In genomic region chr14:62721625-62722024, GRCm38 (mm10) we compare ENCODE assay signal across 25 mouse cellular contexts. TPM values are rescaled to one million over a fixed set of nuclear protein-coding genes. Genes with fewer than 3 reads are reported as not detected.
A peak's percentile ranks its signal among the peaks of the same experiment; 100 is the strongest.
DNase-seq lines count a peak whose midpoint lies in the region; ATAC-seq and TF ChIP-seq lines count a peak whose summit lies in the region.
"Had no signal": no experiment of that assay in that cellular context is flagged by ENCODE, and none has a peak within 500 bp of the region (broad histone marks: within the 10 kb centered on the region; RNA-seq: fewer than 3 reads in every experiment).

No protein-coding gene starts in this region.

- ATAC-seq in forebrain, postnatal 0 days, result no peak
- ATAC-seq in forebrain, embryonic 12.5 days (ENCODE audit: low FRiP score), result no peak
- no peak for ATAC-seq in heart, embryonic 16.5 days (replicated peaks; ENCODE audit: extremely low read depth, insufficient read depth, low FRiP score)
- ATAC-seq: CD4-positive, CD25-positive, alpha-beta regulatory T cell, adult 4 months; intestine, embryonic 16.5 days had no signal

- H3K4me2 ChIP-seq in forebrain, postnatal 0 days (ENCODE audit: low read depth), result no peak overlapping the region
- no peak overlapping the region for H3K4me2 ChIP-seq in forebrain, embryonic 12.5 days
- H3K4me2 ChIP-seq in heart, embryonic 16.5 days (ENCODE audit: low read depth, low read length), result no peak overlapping the region
- H3K4me2 ChIP-seq: heart, embryonic 15.5 days; hindbrain, embryonic 15.5 days had no signal

- no peak overlapping the region for H3K9ac ChIP-seq in forebrain, postnatal 0 days
- no peak overlapping the region for H3K9ac ChIP-seq in forebrain, embryonic 12.5 days
- H3K9ac ChIP-seq in heart, embryonic 16.5 days (ENCODE audit: low read length), result no peak overlapping the region
- H3K9ac ChIP-seq: heart, embryonic 15.5 days; hindbrain, embryonic 15.5 days had no signal

- no peaks in the 10 kb centered on the region; the same call in 1 of the 2 replicates for H3K4me1 ChIP-seq in forebrain, postnatal 0 days (ENCODE audit: insufficient read depth)
- H3K4me1 ChIP-seq in forebrain, embryonic 12.5 days, result no peaks in the 10 kb centered on the region
- H3K4me1 ChIP-seq in heart, embryonic 16.5 days (ENCODE audit: control insufficient read depth, insufficient read depth, low read length), result peaks cover 2% of the 10 kb centered on the region
- H3K4me1 ChIP-seq: embryonic facial prominence, embryonic 10.5 days; hindbrain, embryonic 15.5 days had no signal

- peak; percentile 26 for DNase-seq in cerebellum, adult 9-10 months
- no peak for DNase-seq in cerebellum, postnatal 14 days
- DNase-seq in forebrain, postnatal 0 days, result no peak
- no peak for DNase-seq in heart, postnatal 4 days
- peak; percentile 34 for DNase-seq in telencephalon, adult 2 months (ENCODE audit: low read depth, low spot score)
- DNase-seq: adrenal gland, adult 8-10 months; adrenal gland, postnatal 36 days; B cell, adult 2 months; cerebellum, adult 11-12 months; cerebellum, adult 9-11 months; gastrocnemius, postnatal 14 days; heart, adult 2 months; kidney, adult 2 months had no signal

- WGBS in forebrain, postnatal 0 days, result 70% methylated on average over 1 of the region's 1 CpGs
- 97% methylated on average over 1 of the region's 1 CpGs for WGBS in forebrain, embryonic 12.5 days
- 71% methylated on average over 1 of the region's 1 CpGs for WGBS in heart, embryonic 16.5 days

- H3K36me3 ChIP-seq in forebrain, postnatal 0 days (ENCODE audit: insufficient read depth), result no peaks in the 10 kb centered on the region
- no peaks in the 10 kb centered on the region for H3K36me3 ChIP-seq in forebrain, embryonic 12.5 days (replicated peaks)
- H3K36me3 ChIP-seq in heart, embryonic 16.5 days (ENCODE audit: control insufficient read depth, insufficient read depth), result no peaks in the 10 kb centered on the region; the same call in 1 of the 2 replicates
- H3K36me3 ChIP-seq: heart, embryonic 15.5 days; hindbrain, embryonic 15.5 days had no signal

- no peaks in the 10 kb centered on the region for H3K9me3 ChIP-seq in forebrain, postnatal 0 days (ENCODE audit: low read length)
- H3K9me3 ChIP-seq in forebrain, embryonic 12.5 days, result no peaks in the 10 kb centered on the region
- H3K9me3 ChIP-seq in heart, embryonic 16.5 days (replicated peaks; ENCODE audit: control insufficient read depth, low read length), result no peaks in the 10 kb centered on the region
- H3K9me3 ChIP-seq: embryonic facial prominence, embryonic 10.5 days; G1E; heart, embryonic 15.5 days; hindbrain, embryonic 15.5 days had no signal

- no peak for TF ChIP-seq CTCF in forebrain, postnatal 0 days (IDR thresholded peaks at IDR 0.05; ENCODE audit: low read depth)

- peak overlapping the region; percentile 51; the same call in 1 of the 2 replicates for H3K27ac ChIP-seq in forebrain, postnatal 0 days (ENCODE audit: low read depth, low read length)
- H3K27ac ChIP-seq in forebrain, embryonic 12.5 days, result no peak overlapping the region
- peak overlapping the region; percentile 39; the same call in 1 of the 2 replicates for H3K27ac ChIP-seq in heart, embryonic 16.5 days (ENCODE audit: low read length)
- H3K27ac ChIP-seq: embryonic facial prominence, embryonic 10.5 days; heart, adult 2 months; heart, embryonic 15.5 days; hindbrain, embryonic 15.5 days had no signal

- no peak overlapping the region for H3K4me3 ChIP-seq in forebrain, postnatal 0 days (ENCODE audit: low read depth, low read length)
- no peak overlapping the region for H3K4me3 ChIP-seq in forebrain, embryonic 12.5 days (replicated peaks)
- no peak overlapping the region for H3K4me3 ChIP-seq in heart, embryonic 16.5 days (ENCODE audit: low read length)
- H3K4me3 ChIP-seq: embryonic facial prominence, embryonic 10.5 days; heart, adult 2 months; heart, embryonic 15.5 days; hindbrain, embryonic 15.5 days had no signal

- H3K27me3 ChIP-seq in forebrain, postnatal 0 days (ENCODE audit: insufficient read depth, low read length), result no peaks in the 10 kb centered on the region
- H3K27me3 ChIP-seq in forebrain, embryonic 12.5 days, result no peaks in the 10 kb centered on the region
- H3K27me3 ChIP-seq in heart, embryonic 16.5 days (ENCODE audit: control insufficient read depth, insufficient read depth, low read length), result no peaks in the 10 kb centered on the region
- H3K27me3 ChIP-seq: heart, embryonic 15.5 days; hindbrain, embryonic 15.5 days had no signal

RNA-seq across cellular contexts. Expression of gene Ints6, which starts 39.3 kb away (rescaled TPM):
- total RNA-seq in forebrain, postnatal 0 days (2014; rRNA removed), result 20.3 and 25.4 TPM in 2 replicates
- 4.3 and 9.1 TPM in 2 replicates for polyA plus RNA-seq in forebrain, postnatal 0 days (2015; fragmentation: Nextera tagmentation; extraction: Ambion mirVana)
- 34.3 and 35.2 TPM in 2 replicates for polyA plus RNA-seq in forebrain, embryonic 12.5 days (2016; fragmentation: Nextera tagmentation; extraction: Ambion mirVana)
- polyA plus RNA-seq in heart, embryonic 16.5 days (2015; fragmentation: Nextera tagmentation; extraction: Ambion mirVana), result 15.6 TPM in 2 replicates
- total RNA-seq in heart, postnatal 4 days (2021), result 10 to 100 TPM; 19.0 to 25.0 TPM

RNA-seq across cellular contexts. Expression of gene Serpine3, which starts 58.2 kb away (rescaled TPM):
- 0.14 TPM in 1 of 2 replicates, not detected in the other for total RNA-seq in forebrain, postnatal 0 days (2014; rRNA removed)
- polyA plus RNA-seq in forebrain, postnatal 0 days (2015; fragmentation: Nextera tagmentation; extraction: Ambion mirVana), result 0.15 TPM in 1 of 2 replicates, not detected in the other
- polyA plus RNA-seq in forebrain, embryonic 12.5 days (2016; fragmentation: Nextera tagmentation; extraction: Ambion mirVana), result not detected in 2 replicates
- not detected in 2 replicates for polyA plus RNA-seq in heart, embryonic 16.5 days (2015; fragmentation: Nextera tagmentation; extraction: Ambion mirVana)
- total RNA-seq in heart, postnatal 4 days (2021), result not detected
- total RNA-seq: adrenal gland, adult 8-10 months; adrenal gland, postnatal 36 days; G1E; gastrocnemius, postnatal 14 days; heart, adult 2 months; heart, postnatal 25 days had no signal
- polyA plus RNA-seq: CD4-positive, CD25-positive, alpha-beta regulatory T cell, adult 4 months; embryonic facial prominence, embryonic 10.5 days; embryonic facial prominence, embryonic 14.5 days; G1E; gonadal fat pad, adult 2 months; heart, adult 2 months; heart, embryonic 15.5 days; hindbrain, embryonic 11.5 days; intestine, embryonic 16.5 days; kidney, adult 2 months had no signal

Comparison
In these comparisons a context has a peak if more than half of its experiments do, and no peak if none do; other contexts are left out.
1. DNase-seq: peak in cerebellum, adult 9-10 months (single experiment) and telencephalon, adult 2 months (single experiment); none in cerebellum, postnatal 14 days (0 of 2), forebrain, postnatal 0 days (single experiment) and heart, postnatal 4 days (single experiment).